Mouse (Mus musculus) ES-Bruce4 (cell line): ENCODE data around the gene Ercc1. TPM values are rescaled to one million over a fixed set of nuclear protein-coding genes. Genes with fewer than 3 reads are reported as not detected.

Experiments
- H3K27ac ChIP-seq: 2 replicates; pipeline ENCODE4 v1.5.1; 2012; ENCODE audit warnings: low read length, inconsistent platforms; ENCODE audit not compliant: insufficient read depth
- H3K27me3 ChIP-seq: 2 replicates; pipeline ENCODE4 v1.6.1; 2012; ENCODE audit warnings: mild to moderate bottlenecking, low read length, inconsistent platforms; ENCODE audit not compliant: control insufficient read depth, poor library complexity, insufficient read depth, severe bottlenecking
- H3K36me3 ChIP-seq: 2 replicates; pipeline ENCODE4 v1.6.1; 2012; ENCODE audit warnings: inconsistent platforms, mild to moderate bottlenecking, low read length, moderate library complexity; ENCODE audit not compliant: control insufficient read depth, poor library complexity, insufficient read depth, severe bottlenecking
- H3K4me1 ChIP-seq: one replicate; pipeline ENCODE4 v1.8.1; 2011; ENCODE audit warnings: low read length; ENCODE audit not compliant: control insufficient read depth, insufficient read depth
- H3K4me3 ChIP-seq: 2 replicates; pipeline ENCODE4 v1.5.1; 2011; ENCODE audit warnings: low read depth, mild to moderate bottlenecking, low read length
- H3K9ac ChIP-seq: 2 replicates; pipeline ENCODE4 v1.6.1; 2012; ENCODE audit warnings: low read depth, mild to moderate bottlenecking, inconsistent platforms; ENCODE audit not compliant: poor library complexity, severe bottlenecking
- H3K9me3 ChIP-seq: replicated peaks from 2 replicates; pipeline ENCODE4 v1.6.1; 2012; ENCODE audit warnings: mild to moderate bottlenecking, low read length, inconsistent platforms; ENCODE audit not compliant: control insufficient read depth, poor library complexity, insufficient read depth, severe bottlenecking
- CTCF ChIP-seq: IDR thresholded peaks from one replicate; pipeline ENCODE4 v1.8.1; 2011; ENCODE audit warnings: low read depth, low read length
- EP300 ChIP-seq: IDR thresholded peaks from 2 replicates; pipeline ENCODE4 v1.6.1; 2011; ENCODE audit warnings: low read depth, low read length; ENCODE audit not compliant: insufficient read depth
- POLR2A ChIP-seq: IDR thresholded peaks from one replicate; pipeline ENCODE4 v1.8.1; 2011; ENCODE audit warnings: low read length; ENCODE audit not compliant: insufficient read depth
- polyA plus RNA-seq: library from polyadenylated mRNA; stranded (reverse); fragments of >200 nt; gene quantifications from 2 replicates; pipeline ENCODE4 v1.2.4, GENCODE M21; 2011; ENCODE audit warnings: low read depth; ENCODE audit not compliant: missing spikeins, insufficient read depth, insufficient read length

Ercc1 gene
- polyA plus RNA-seq, 1 experiment = 38.1 TPM

DNA sequence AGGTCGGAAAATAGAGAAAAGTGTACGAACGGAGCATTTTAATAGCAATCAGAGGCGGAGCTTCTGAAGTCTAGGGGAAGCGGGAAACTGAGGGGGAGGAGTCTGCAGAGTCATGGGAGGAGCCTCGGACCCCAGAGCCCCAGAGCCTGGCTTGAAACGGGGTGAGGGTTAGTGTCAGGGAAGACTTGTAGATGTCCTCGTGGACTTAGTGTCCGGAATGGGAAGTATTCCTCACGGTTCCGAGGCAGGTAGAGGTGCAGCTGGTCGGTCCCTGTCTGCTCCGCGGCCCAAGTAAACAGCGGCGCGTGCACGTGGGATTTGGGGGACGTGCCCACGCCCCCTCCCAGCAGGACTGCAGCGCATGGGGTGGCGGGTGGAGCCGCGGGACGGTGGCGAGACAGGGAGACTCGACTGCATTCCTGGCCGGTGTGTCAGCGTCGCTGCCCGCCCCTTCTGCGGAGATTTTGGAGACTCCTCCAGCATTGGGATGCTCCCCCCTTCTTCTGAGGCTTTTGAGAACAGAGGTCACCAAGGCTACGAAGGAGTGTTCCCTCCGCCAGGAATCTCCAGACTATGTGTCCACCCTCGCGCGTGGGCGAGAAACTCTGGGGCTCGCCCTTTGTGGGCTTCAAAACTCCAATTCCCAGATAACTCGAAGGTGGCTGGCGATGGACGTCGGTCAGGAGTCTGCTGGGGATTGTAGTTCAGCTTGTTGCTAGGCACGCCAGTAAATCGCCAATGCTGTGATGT is 15.5 kb downstream of the Ercc1 start:
- H3K4me1 ChIP-seq = peaks cover 1% of the 10 kb centered on the region

DNA sequence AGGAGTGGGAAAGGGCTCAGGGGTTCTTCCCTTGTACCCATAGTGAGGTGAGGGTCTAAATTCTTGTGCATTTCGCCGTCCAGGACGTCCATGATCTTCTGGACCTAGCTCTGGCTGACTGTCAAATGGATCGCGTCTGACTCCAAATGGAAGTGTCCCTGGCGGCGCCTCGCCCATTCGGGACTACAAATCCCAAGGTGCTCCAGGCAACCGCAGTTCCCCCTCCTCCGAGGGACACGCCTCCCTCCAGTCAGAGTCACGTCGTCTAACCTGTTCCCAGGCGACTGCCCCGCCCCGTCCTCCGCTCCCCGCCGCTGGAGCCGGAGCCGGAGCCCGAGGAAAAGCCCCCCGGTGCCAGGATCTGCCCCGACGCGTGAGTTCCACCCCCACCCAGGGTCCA is 16.4 kb downstream of the Ercc1 start:
- Histone ChIP-seq H3K4me1 (peaks cover 1% of the 10 kb centered on the region), H3K9ac (peak overlapping the region; percentile 61), H3K36me3 (peaks cover 4% of the 10 kb centered on the region), H3K27ac (no peak overlapping the region), H3K27me3 (no peaks in the 10 kb centered on the region), H3K4me3 (peak overlapping the region; percentile 87), H3K9me3 (no peaks in the 10 kb centered on the region)
- TF ChIP-seq EP300 (no peak), POLR2A (no peak), CTCF (no peak)

More for the DNA sequence above, 15.5 kb downstream of the Ercc1 start:
- H3K27me3 ChIP-seq = no peaks in the 10 kb centered on the region
- H3K9ac ChIP-seq = peak overlapping the region; percentile 19
- H3K36me3 ChIP-seq = peaks cover 4% of the 10 kb centered on the region
- no peak overlapping the region for H3K27ac ChIP-seq
- H3K4me3 ChIP-seq = peak overlapping the region; percentile 78
- H3K9me3 ChIP-seq = no peaks in the 10 kb centered on the region
- TF ChIP-seq CTCF = no peak
- TF ChIP-seq EP300 = no peak
- no peak for TF ChIP-seq POLR2A

DNA sequence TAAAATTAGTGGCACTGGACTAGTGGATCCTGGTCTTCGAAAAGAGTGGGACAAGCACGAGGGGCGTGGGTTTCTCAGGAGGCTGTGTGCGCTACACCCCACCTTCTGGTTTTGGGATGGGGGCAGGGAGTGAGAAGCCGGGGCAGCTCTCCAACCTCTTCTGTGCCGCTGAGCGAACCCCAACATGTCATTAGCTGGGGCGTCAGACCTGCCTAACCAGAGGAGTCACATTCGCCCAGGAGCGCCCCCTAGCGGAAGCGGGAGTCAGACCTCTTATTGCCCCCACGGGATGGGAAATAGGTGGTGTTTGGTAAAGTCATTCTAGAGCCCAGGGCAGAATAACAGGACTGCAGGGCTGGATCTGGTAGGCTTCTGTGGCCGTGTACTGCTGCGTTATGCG is 17.1 kb downstream of the Ercc1 start:
- TF ChIP-seq EP300 (no peak), CTCF (peak; percentile 86)
- H3K9ac ChIP-seq = peak overlapping the region; percentile 61
- H3K4me1 ChIP-seq = peaks cover 1% of the 10 kb centered on the region
- H3K36me3 ChIP-seq = peaks cover 4% of the 10 kb centered on the region
- no peaks in the 10 kb centered on the region for H3K9me3 ChIP-seq
- H3K4me3 ChIP-seq = peak overlapping the region; percentile 87
- H3K27ac ChIP-seq = no peak overlapping the region
- H3K27me3 ChIP-seq = no peaks in the 10 kb centered on the region

- Histone ChIP-seq H3K4me1 (peaks cover 1% of the 10 kb centered on the region), H3K27me3 (no peaks in the 10 kb centered on the region), H3K36me3 (no peaks in the 10 kb centered on the region; the same call in 1 of the 2 replicates), H3K27ac (no peak overlapping the region), H3K9ac (0 out of 2 replicates have a peak overlapping the region, but pooled peaks have one; percentile 61), H3K9me3 (no peaks in the 10 kb centered on the region), H3K4me3 (no peak overlapping the region)
- TF ChIP-seq EP300 (no peak), POLR2A (no peak), CTCF (no peak)
Observed at GRCm38 (mm10) chr7:19362276-19362675, 17.7 kb downstream of the Ercc1 start.

DNA sequence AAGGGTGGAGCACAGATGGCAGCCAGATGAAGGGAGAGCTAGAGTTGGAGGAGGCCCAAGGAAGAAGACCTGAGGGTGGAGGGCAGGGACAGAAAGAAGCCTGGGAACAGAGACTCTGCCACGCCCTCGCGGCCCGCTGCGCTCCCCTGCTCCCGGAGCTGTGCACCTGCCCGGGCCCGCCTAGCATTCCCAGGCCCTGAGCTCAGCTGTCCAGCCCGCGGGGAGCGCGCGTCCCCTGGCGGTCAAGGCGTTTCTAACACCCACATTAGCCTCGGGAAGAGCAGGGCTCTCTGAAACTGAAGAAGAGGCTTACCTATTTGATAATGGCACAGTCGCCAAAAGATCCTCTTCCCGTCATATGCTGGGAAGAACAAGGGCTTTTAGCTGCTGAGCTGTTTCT is 19.3 kb downstream of the Ercc1 start:
- no peak overlapping the region for H3K27ac ChIP-seq
- H3K36me3 ChIP-seq = no peaks in the 10 kb centered on the region
- no peaks in the 10 kb centered on the region for H3K27me3 ChIP-seq
- no peaks in the 10 kb centered on the region for H3K9me3 ChIP-seq
- H3K4me3 ChIP-seq = no peak overlapping the region
- peaks cover 1% of the 10 kb centered on the region for H3K4me1 ChIP-seq
- 0 out of 2 replicates have a peak, but pooled peaks have one; percentile 27 for TF ChIP-seq EP300
- no peak for TF ChIP-seq POLR2A
- peak; percentile 91 for TF ChIP-seq CTCF
- H3K9ac ChIP-seq = no peak overlapping the region

- peaks cover 1% of the 10 kb centered on the region for H3K4me1 ChIP-seq
- TF ChIP-seq CTCF (no peak), POLR2A (no peak), EP300 (no peak)
- H3K36me3 ChIP-seq = no peaks in the 10 kb centered on the region
- H3K9me3 ChIP-seq = no peaks in the 10 kb centered on the region
- no peaks in the 10 kb centered on the region for H3K27me3 ChIP-seq
- no peak overlapping the region for H3K27ac ChIP-seq
- no peak overlapping the region for H3K9ac ChIP-seq
- no peak overlapping the region for H3K4me3 ChIP-seq
Observed at GRCm38 (mm10) chr7:19365376-19365775, 20.8 kb downstream of the Ercc1 start.
